Mouse (Mus musculus): ENCODE measurements around the gene Pkdcc. TPM values are rescaled to one million over a fixed set of nuclear protein-coding genes. Genes with fewer than 3 reads are reported as not detected.

Pkdcc gene
- 4.9 and 6.0 TPM in 2 replicates for polyA plus RNA-seq (2016; fragmentation: Nextera tagmentation; extraction: Ambion mirVana)

- Histone ChIP-seq H3K27me3 (ENCODE audit: low read depth, poor library complexity, severe bottlenecking) (peaks cover 95% of the 10 kb centered on the region), H3K4me1 (peaks cover 78% of the 10 kb centered on the region), H3K36me3 (no peaks in the 10 kb centered on the region), H3K4me3 (peak within 1 kb of the TSS; percentile 72), H3K27ac (replicated peaks) (peak within 1 kb of the TSS; percentile 89), H3K9me3 (replicated peaks) (no peaks in the 10 kb centered on the region)
- DNase-seq (ENCODE audit: low spot score): peak; percentile 83
- WGBS: 3% methylated on average over 74 of the region's 105 CpGs
Measured at GRCm38 (mm10) chr17:83214674-83215528, at the start of gene Pkdcc. Gene Pkdcc (plus strand): TSS chr17:83215292.

GRCm38 (mm10) chr17:83166195-83166594 lies 48.9 kb upstream of the Pkdcc start:
- DNase-seq (ENCODE audit: low spot score): no peak
- peaks cover 45% of the 10 kb centered on the region for H3K27me3 ChIP-seq (ENCODE audit: low read depth, poor library complexity, severe bottlenecking)
- peaks cover 5% of the 10 kb centered on the region; the same call in 1 of the 2 replicates for H3K9me3 ChIP-seq (replicated peaks)
- H3K36me3 ChIP-seq: no peaks in the 10 kb centered on the region
- H3K4me3 ChIP-seq: no peak overlapping the region
- H3K27ac ChIP-seq (replicated peaks): no peak overlapping the region
- 78% methylated on average over 5 of the region's 5 CpGs for WGBS
- peaks cover 35% of the 10 kb centered on the region for H3K4me1 ChIP-seq

DNA sequence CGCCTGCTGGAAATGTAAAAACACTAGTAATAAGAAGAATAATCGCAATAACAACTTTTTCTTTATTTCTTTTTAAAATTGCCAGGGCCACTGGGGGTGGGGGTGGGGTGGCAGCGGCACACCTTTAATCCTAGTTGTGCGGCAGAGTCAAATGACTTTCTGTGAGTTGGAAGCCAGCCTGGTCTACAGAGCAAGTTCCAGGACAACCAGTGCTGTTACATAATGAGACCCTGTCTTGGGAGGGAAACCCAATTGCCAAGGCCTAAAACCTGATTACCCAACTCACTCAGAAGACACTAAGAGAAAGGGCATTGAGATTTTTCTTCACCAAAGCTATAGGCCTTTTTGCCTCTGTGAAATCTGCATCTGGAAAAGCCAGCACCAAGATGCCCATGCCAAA lies 38.9 kb upstream of the Pkdcc start:
- peaks cover 37% of the 10 kb centered on the region for H3K4me1 ChIP-seq
- DNase-seq (ENCODE audit: low spot score): no peak
- no peaks in the 10 kb centered on the region for H3K36me3 ChIP-seq
- no peak overlapping the region for H3K4me3 ChIP-seq
- WGBS: 82% methylated on average over 4 of the region's 4 CpGs
- peaks cover 34% of the 10 kb centered on the region for H3K27me3 ChIP-seq (ENCODE audit: low read depth, poor library complexity, severe bottlenecking)
- H3K27ac ChIP-seq (replicated peaks): no peak overlapping the region
- peaks cover 13% of the 10 kb centered on the region for H3K9me3 ChIP-seq (replicated peaks)

DNA sequence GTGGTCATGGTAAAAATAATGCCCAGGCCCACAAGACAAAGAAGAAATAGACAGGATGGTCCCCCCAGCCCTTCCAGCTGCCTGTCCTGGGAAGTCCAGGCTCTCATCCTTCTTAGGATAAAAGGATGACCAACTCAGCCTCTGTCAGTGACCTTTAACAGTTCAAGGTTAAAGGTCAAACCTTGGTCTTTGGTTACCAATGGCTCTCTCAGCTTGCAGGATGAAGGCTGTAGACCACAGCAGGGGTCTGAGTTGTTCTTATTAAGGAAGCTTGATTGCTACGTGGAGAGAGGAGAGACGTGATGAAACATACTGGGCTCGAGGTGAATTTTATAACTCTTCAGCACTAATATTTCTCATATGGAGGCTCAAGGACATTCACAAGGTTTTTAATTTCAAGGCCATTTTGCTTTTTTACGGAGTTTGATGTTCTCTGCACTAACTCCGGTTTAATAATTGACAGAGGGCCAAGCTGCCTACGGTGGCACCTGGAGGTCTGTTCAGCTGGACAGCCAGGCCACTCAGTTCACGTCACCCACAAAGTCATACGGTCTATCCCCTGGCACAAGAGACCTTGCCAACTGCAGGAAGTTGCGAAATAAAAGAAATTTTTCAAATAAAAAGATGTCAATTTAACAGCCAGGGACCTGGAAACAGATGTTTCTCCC lies 36.5 kb upstream of the Pkdcc start:
- WGBS: 55% methylated on average over 9 of the region's 9 CpGs
- peaks cover 57% of the 10 kb centered on the region for H3K27me3 ChIP-seq (ENCODE audit: low read depth, poor library complexity, severe bottlenecking)
- no peaks in the 10 kb centered on the region for H3K9me3 ChIP-seq (replicated peaks)
- no peaks in the 10 kb centered on the region for H3K36me3 ChIP-seq
- H3K4me3 ChIP-seq: no peak overlapping the region
- H3K4me1 ChIP-seq: peaks cover 37% of the 10 kb centered on the region
- no peak for DNase-seq (ENCODE audit: low spot score)
- H3K27ac ChIP-seq (replicated peaks): no peak overlapping the region

GRCm38 (mm10) chr17:83179151-83179531 lies 36.0 kb upstream of the Pkdcc start:
- WGBS: 65% methylated on average over 6 of the region's 6 CpGs
- DNase-seq (ENCODE audit: low spot score): no peak
- H3K4me1 ChIP-seq: peaks cover 37% of the 10 kb centered on the region
- no peaks in the 10 kb centered on the region for H3K9me3 ChIP-seq (replicated peaks)
- H3K27ac ChIP-seq (replicated peaks): no peak overlapping the region
- no peaks in the 10 kb centered on the region for H3K36me3 ChIP-seq
- H3K27me3 ChIP-seq (ENCODE audit: low read depth, poor library complexity, severe bottlenecking): peaks cover 59% of the 10 kb centered on the region
- no peak overlapping the region for H3K4me3 ChIP-seq

GRCm38 (mm10) chr17:83179569-83179968 lies 35.5 kb upstream of the Pkdcc start:
- Histone ChIP-seq H3K36me3 (no peaks in the 10 kb centered on the region), H3K4me3 (no peak overlapping the region), H3K4me1 (peaks cover 37% of the 10 kb centered on the region), H3K9me3 (replicated peaks) (peaks cover under 1% of the 10 kb centered on the region; the same call in 1 of the 2 replicates), H3K27me3 (ENCODE audit: low read depth, poor library complexity, severe bottlenecking) (peaks cover 55% of the 10 kb centered on the region), H3K27ac (replicated peaks) (no peak overlapping the region)
- WGBS: 80% methylated on average over 4 of the region's 4 CpGs
- DNase-seq (ENCODE audit: low spot score): no peak

- H3K27me3 ChIP-seq (ENCODE audit: low read depth, poor library complexity, severe bottlenecking): peaks cover 53% of the 10 kb centered on the region
- H3K36me3 ChIP-seq: no peaks in the 10 kb centered on the region
- H3K4me3 ChIP-seq: no peak overlapping the region
- H3K9me3 ChIP-seq (replicated peaks): peaks cover 6% of the 10 kb centered on the region; the same call in 1 of the 2 replicates
- no peak for DNase-seq (ENCODE audit: low spot score)
- WGBS: 86% methylated on average over 7 of the region's 7 CpGs
- H3K27ac ChIP-seq (replicated peaks): no peak overlapping the region
- H3K4me1 ChIP-seq: peaks cover 37% of the 10 kb centered on the region
Measured at GRCm38 (mm10) chr17:83181086-83181485, 34.0 kb upstream of the Pkdcc start.

- WGBS: 79% methylated on average over 7 of the region's 7 CpGs
- no peak overlapping the region for H3K4me3 ChIP-seq
- DNase-seq (ENCODE audit: low spot score): no peak
- peaks cover 6% of the 10 kb centered on the region; the same call in 1 of the 2 replicates for H3K9me3 ChIP-seq (replicated peaks)
- no peaks in the 10 kb centered on the region for H3K36me3 ChIP-seq
- peaks cover 53% of the 10 kb centered on the region for H3K27me3 ChIP-seq (ENCODE audit: low read depth, poor library complexity, severe bottlenecking)
- peaks cover 37% of the 10 kb centered on the region for H3K4me1 ChIP-seq
- H3K27ac ChIP-seq (replicated peaks): no peak overlapping the region
Measured at GRCm38 (mm10) chr17:83181592-83181991, 33.5 kb upstream of the Pkdcc start.

DNA sequence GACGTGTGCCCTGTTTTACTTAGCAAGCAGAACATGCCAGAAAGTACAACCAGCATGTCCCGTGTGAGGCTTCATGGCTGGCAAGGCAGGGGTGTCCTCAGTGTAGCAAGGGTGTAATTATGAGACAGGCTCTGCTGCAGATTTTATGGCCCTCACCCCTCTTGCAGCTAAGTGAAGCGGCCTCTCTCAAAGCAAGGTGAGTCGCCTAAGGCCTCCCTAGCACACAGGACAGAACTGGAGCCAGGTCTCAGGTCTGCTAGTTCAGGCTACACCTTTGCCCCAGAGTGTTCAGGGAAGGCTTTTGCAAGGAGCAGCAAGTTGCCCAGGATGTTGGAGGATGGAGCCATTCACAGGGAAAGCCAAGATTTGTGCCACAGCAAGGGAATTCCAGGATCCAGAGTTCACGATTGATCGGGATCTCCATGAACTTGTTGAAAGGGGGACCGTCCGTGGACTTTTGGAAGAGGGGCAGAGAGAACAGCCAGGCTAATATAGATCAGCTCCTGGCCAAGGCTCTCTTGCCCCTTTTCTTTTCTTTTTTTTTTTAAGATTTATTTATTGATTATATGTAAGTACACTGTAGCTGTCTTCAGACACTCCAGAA lies 32.9 kb upstream of the Pkdcc start:
- DNase-seq (ENCODE audit: low spot score): no peak
- Histone ChIP-seq H3K27me3 (ENCODE audit: low read depth, poor library complexity, severe bottlenecking) (peaks cover 49% of the 10 kb centered on the region), H3K9me3 (replicated peaks) (peaks cover 6% of the 10 kb centered on the region; the same call in 1 of the 2 replicates), H3K36me3 (no peaks in the 10 kb centered on the region), H3K4me1 (peaks cover 34% of the 10 kb centered on the region), H3K27ac (replicated peaks) (no peak overlapping the region), H3K4me3 (no peak overlapping the region)
- WGBS: 93% methylated on average over 8 of the region's 8 CpGs

- H3K27me3 ChIP-seq (ENCODE audit: low read depth, poor library complexity, severe bottlenecking): peaks cover 43% of the 10 kb centered on the region
- H3K9me3 ChIP-seq (replicated peaks): peaks cover 6% of the 10 kb centered on the region; the same call in 1 of the 2 replicates
- peaks cover 29% of the 10 kb centered on the region for H3K4me1 ChIP-seq
- 84% methylated on average over 6 of the region's 6 CpGs for WGBS
- no peaks in the 10 kb centered on the region for H3K36me3 ChIP-seq
- DNase-seq (ENCODE audit: low spot score): no peak
- no peak overlapping the region for H3K4me3 ChIP-seq
- no peak overlapping the region for H3K27ac ChIP-seq (replicated peaks)
Measured at GRCm38 (mm10) chr17:83182780-83183179, 32.3 kb upstream of the Pkdcc start.

DNA sequence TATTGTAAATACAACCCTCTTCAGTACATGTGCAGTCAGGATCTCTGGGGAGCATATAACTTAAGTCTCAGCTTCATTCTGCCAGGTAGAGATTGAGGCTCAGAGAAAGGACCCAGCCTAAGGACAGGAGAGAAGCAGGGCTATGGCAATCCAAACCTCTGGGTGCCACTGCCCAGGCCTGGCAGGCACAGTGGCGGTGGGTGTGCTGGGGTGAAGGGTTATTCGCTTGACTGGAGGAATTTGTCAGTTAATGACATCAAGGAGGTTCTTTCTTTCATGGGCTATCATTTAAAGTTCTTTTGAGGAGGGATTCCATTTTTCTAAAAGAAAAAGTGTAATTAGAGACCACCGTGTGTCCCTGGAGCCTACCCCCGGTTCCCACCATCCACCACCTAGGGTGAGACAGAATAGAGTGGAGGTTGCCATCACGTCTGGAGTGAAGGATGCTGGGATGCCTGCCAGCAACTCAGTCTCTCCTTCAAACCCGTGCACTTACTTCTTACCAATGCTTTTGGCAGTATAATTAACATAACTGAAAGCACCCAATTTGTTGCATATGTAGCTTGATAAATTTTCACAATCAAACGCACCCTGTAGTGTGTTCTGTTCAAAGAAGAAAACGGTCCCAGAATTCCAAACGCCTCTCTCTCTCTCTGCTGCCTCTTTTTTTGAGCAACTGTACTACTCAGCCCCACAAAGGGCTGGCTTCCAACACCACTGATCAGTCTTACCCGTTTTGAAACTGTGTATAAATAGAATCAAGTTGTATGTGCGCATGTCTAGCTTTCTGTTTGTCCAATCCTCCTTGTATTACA lies 27.1 kb upstream of the Pkdcc start:
- no peak overlapping the region for H3K27ac ChIP-seq (replicated peaks)
- peaks cover 12% of the 10 kb centered on the region for H3K4me1 ChIP-seq
- peaks cover 46% of the 10 kb centered on the region for H3K27me3 ChIP-seq (ENCODE audit: low read depth, poor library complexity, severe bottlenecking)
- H3K36me3 ChIP-seq: no peaks in the 10 kb centered on the region
- peaks cover 6% of the 10 kb centered on the region; the same call in 1 of the 2 replicates for H3K9me3 ChIP-seq (replicated peaks)
- 53% methylated on average over 11 of the region's 11 CpGs for WGBS
- no peak for DNase-seq (ENCODE audit: low spot score)
- H3K4me3 ChIP-seq: no peak overlapping the region

GRCm38 (mm10) chr17:83190810-83191209 lies 24.3 kb upstream of the Pkdcc start:
- Histone ChIP-seq H3K9me3 (replicated peaks) (no peaks in the 10 kb centered on the region), H3K27me3 (ENCODE audit: low read depth, poor library complexity, severe bottlenecking) (peaks cover 64% of the 10 kb centered on the region), H3K4me3 (no peak overlapping the region), H3K36me3 (no peaks in the 10 kb centered on the region), H3K27ac (replicated peaks) (no peak overlapping the region), H3K4me1 (peaks cover 12% of the 10 kb centered on the region)
- DNase-seq (ENCODE audit: low spot score): no peak
- 87% methylated on average over 9 of the region's 9 CpGs for WGBS
